Mouse (Mus musculus): ENCODE results near the gene Rhbdd1. TPM values are rescaled to one million over a fixed set of nuclear protein-coding genes. Genes with fewer than 3 reads are reported as not detected.

Gene Rhbdd1
- polyA plus RNA-seq, 1 experiment from 2014 or later, result 7.6 TPM

DNA sequence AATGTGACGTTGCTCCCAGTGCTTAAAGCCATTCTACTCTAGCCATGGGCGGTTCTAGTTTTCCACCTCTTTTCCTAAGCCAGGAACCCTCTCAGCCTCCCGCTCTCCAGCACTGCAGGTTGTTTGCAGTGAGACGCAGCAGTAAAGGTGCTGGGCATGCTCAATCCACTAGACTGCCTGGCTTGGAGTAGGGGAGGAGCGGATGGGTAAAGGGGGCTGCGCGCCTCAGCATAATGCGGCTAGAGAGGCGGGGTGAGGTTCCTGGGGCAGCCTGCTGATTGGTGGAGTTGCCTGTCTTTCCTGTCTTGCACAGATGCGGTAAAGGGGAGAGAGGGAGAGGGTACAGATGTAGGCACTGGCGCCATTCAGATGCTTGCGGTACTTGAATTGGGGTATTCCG, 23.5 kb upstream of the Rhbdd1 start:
- Histone ChIP-seq H3K27ac (peak overlapping the region; percentile 98; the same call in 1 of the 2 replicates), H3K9ac (no peak overlapping the region), H3K27me3 (0 out of 2 replicates have a peak, but pooled peaks cover 3% of the 10 kb centered on the region), H3K4me3 (peak overlapping the region; percentile 74), H3K36me3 (peaks cover 16% of the 10 kb centered on the region), H3K9me3 (no peaks in the 10 kb centered on the region), H3K4me1 (peaks cover 27% of the 10 kb centered on the region), H3K4me2 (replicated peaks) (peak overlapping the region; percentile 75)
- 0% methylated on average over 13 of the region's 13 CpGs for WGBS
- peak; percentile 13 for ATAC-seq (ENCODE audit: insufficient number of reproducible peaks, insufficient read depth, low FRiP score, low TSS enrichment)

DNA sequence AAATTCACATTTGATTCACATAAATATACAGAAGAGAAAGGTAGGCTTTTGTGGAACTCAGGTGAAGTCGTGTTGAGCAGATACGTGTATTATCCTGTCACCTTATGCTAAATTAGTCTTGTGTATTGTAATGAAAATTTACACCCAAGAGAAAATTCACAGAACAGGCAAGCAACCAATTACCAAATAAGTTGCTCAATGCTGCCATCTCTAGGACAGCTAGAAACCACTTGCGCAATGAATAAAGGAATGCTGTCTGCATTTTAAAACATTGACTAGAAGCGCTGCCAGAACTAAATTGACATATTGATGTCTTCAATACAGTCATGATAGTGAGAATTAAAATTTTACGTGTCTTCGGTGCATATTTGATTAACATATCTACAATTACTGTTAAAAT, 22.1 kb upstream of the Rhbdd1 start:
- Histone ChIP-seq H3K4me3 (no peak overlapping the region), H3K4me1 (peaks cover 16% of the 10 kb centered on the region), H3K27ac (no peak overlapping the region), H3K4me2 (replicated peaks) (no peak overlapping the region), H3K9me3 (no peaks in the 10 kb centered on the region), H3K36me3 (0 out of 2 replicates have a peak, but pooled peaks cover 3% of the 10 kb centered on the region), H3K9ac (no peak overlapping the region), H3K27me3 (0 out of 2 replicates have a peak, but pooled peaks cover 3% of the 10 kb centered on the region)
- ATAC-seq (ENCODE audit: insufficient number of reproducible peaks, insufficient read depth, low FRiP score, low TSS enrichment), result no peak
- 14% methylated on average over 6 of the region's 6 CpGs for WGBS

DNA sequence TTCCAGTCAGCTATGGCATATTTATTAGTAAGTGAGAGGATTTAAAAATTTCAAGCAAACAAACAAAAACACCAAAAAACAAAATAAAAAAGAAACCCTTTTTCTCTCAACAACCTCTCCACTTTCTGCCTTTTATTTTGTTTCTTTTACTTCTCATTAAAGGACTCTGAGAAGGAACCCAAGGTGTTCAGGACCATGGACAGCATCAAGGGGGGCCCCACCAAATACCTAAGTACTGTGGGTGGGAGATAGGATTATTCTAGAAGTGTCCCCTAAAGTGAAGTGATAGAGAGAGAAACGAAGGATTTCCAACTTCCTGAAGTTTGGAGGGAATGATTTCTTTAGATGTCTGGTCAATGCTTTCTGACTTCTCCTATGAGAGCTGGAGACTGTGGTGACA, 17.7 kb upstream of the Rhbdd1 start:
- no peaks in the 10 kb centered on the region for H3K36me3 ChIP-seq
- H3K4me2 ChIP-seq (replicated peaks), result no peak overlapping the region
- 24% methylated on average over 1 of the region's 1 CpGs for WGBS
- no peaks in the 10 kb centered on the region for H3K9me3 ChIP-seq
- H3K27me3 ChIP-seq, result 0 out of 2 replicates have a peak, but pooled peaks cover 3% of the 10 kb centered on the region
- no peak for ATAC-seq (ENCODE audit: insufficient number of reproducible peaks, insufficient read depth, low FRiP score, low TSS enrichment)
- H3K4me3 ChIP-seq, result no peak overlapping the region
- H3K27ac ChIP-seq, result no peak overlapping the region
- no peaks in the 10 kb centered on the region for H3K4me1 ChIP-seq
- H3K9ac ChIP-seq, result no peak overlapping the region

- no peak for ATAC-seq (ENCODE audit: insufficient number of reproducible peaks, insufficient read depth, low FRiP score, low TSS enrichment)
- 77% methylated on average over 3 of the region's 3 CpGs for WGBS
- Histone ChIP-seq H3K36me3 (no peaks in the 10 kb centered on the region), H3K4me3 (no peak overlapping the region), H3K9me3 (no peaks in the 10 kb centered on the region), H3K4me1 (no peaks in the 10 kb centered on the region), H3K27me3 (no peaks in the 10 kb centered on the region), H3K9ac (no peak overlapping the region), H3K4me2 (replicated peaks) (no peak overlapping the region), H3K27ac (no peak overlapping the region)
Observed at GRCm38 (mm10) chr1:82304483-82304882, 11.8 kb upstream of the Rhbdd1 start.

DNA sequence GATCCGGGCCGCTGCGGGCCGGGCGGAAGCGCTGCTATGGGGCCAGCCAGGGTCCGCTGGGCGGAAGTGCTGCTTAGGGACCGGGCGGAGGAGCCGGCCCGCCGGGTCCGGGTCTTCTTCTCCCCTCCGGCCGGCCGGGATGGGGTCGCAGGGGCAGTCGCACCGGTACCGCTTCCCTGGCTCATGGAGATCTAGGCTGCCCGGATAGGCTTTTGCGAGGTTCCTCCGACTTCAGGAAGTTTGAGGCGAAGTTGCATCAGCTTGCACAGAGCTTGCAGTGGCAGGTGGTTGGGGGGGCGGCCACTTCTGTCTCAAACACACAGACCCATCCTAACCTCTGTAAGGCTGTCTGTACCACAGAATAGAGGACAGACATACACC, 484 bp downstream of the Rhbdd1 start:
- peak overlapping the region; percentile 74 for H3K4me2 ChIP-seq (replicated peaks)
- peaks cover 16% of the 10 kb centered on the region for H3K4me1 ChIP-seq
- peak overlapping the region; percentile 92 for H3K9ac ChIP-seq
- 0% methylated on average over 23 of the region's 26 CpGs for WGBS
- peak overlapping the region; percentile 86 for H3K4me3 ChIP-seq
- H3K27ac ChIP-seq, result peak overlapping the region; percentile 98
- no peaks in the 10 kb centered on the region for H3K9me3 ChIP-seq
- no peaks in the 10 kb centered on the region for H3K27me3 ChIP-seq
- H3K36me3 ChIP-seq, result no peaks in the 10 kb centered on the region
- peak; percentile 65 for ATAC-seq (ENCODE audit: insufficient number of reproducible peaks, insufficient read depth, low FRiP score, low TSS enrichment)

GRCm38 (mm10) chr1:82320456-82320855, 4.2 kb downstream of the Rhbdd1 start:
- WGBS, result 64% methylated on average over 6 of the region's 6 CpGs
- Histone ChIP-seq H3K27me3 (no peaks in the 10 kb centered on the region), H3K36me3 (no peaks in the 10 kb centered on the region), H3K4me2 (replicated peaks) (no peak overlapping the region), H3K27ac (0 out of 2 replicates have a peak overlapping the region, but pooled peaks have one; percentile 9), H3K4me1 (peaks cover 16% of the 10 kb centered on the region), H3K4me3 (no peak overlapping the region), H3K9me3 (no peaks in the 10 kb centered on the region), H3K9ac (no peak overlapping the region)
- no peak for ATAC-seq (ENCODE audit: insufficient number of reproducible peaks, insufficient read depth, low FRiP score, low TSS enrichment)

- no peak overlapping the region for H3K4me3 ChIP-seq
- no peaks in the 10 kb centered on the region for H3K27me3 ChIP-seq
- peaks cover 16% of the 10 kb centered on the region for H3K4me1 ChIP-seq
- no peaks in the 10 kb centered on the region for H3K36me3 ChIP-seq
- no peaks in the 10 kb centered on the region for H3K9me3 ChIP-seq
- 82% methylated on average over 10 of the region's 10 CpGs for WGBS
- H3K4me2 ChIP-seq (replicated peaks), result no peak overlapping the region
- ATAC-seq (ENCODE audit: insufficient number of reproducible peaks, insufficient read depth, low FRiP score, low TSS enrichment), result no peak
- H3K27ac ChIP-seq, result 0 out of 2 replicates have a peak overlapping the region, but pooled peaks have one; percentile 9
- no peak overlapping the region for H3K9ac ChIP-seq
Observed at GRCm38 (mm10) chr1:82320864-82321263, 4.6 kb downstream of the Rhbdd1 start.

GRCm38 (mm10) chr1:82321441-82321840, 5.2 kb downstream of the Rhbdd1 start:
- Histone ChIP-seq H3K27ac (no peak overlapping the region), H3K9me3 (no peaks in the 10 kb centered on the region)
- 80% methylated on average over 1 of the region's 1 CpGs for WGBS

GRCm38 (mm10) chr1:82324131-82324785, 8.0 kb downstream of the Rhbdd1 start:
- WGBS, result 37% methylated on average over 4 of the region's 4 CpGs
- Histone ChIP-seq H3K36me3 (no peaks in the 10 kb centered on the region), H3K9me3 (no peaks in the 10 kb centered on the region), H3K4me2 (replicated peaks) (no peak overlapping the region), H3K4me3 (no peak overlapping the region), H3K9ac (no peak overlapping the region), H3K4me1 (peaks cover 11% of the 10 kb centered on the region; the same call in 1 of the 2 replicates), H3K27me3 (no peaks in the 10 kb centered on the region), H3K27ac (no peak overlapping the region)
- ATAC-seq (ENCODE audit: insufficient number of reproducible peaks, insufficient read depth, low FRiP score, low TSS enrichment), result no peak

More at GRCm38 (mm10) chr1:82321441-82321840, 5.2 kb downstream of the Rhbdd1 start:
- no peak overlapping the region for H3K4me3 ChIP-seq
- H3K4me1 ChIP-seq, result peaks cover 16% of the 10 kb centered on the region
- H3K4me2 ChIP-seq (replicated peaks), result no peak overlapping the region
- ATAC-seq (ENCODE audit: insufficient number of reproducible peaks, insufficient read depth, low FRiP score, low TSS enrichment), result no peak
- no peaks in the 10 kb centered on the region for H3K36me3 ChIP-seq
- H3K27me3 ChIP-seq, result no peaks in the 10 kb centered on the region
- H3K9ac ChIP-seq, result no peak overlapping the region

GRCm38 (mm10) chr1:82326120-82326519, 9.9 kb downstream of the Rhbdd1 start:
- peaks cover 3% of the 10 kb centered on the region; the same call in 1 of the 2 replicates for H3K4me1 ChIP-seq
- no peak overlapping the region for H3K9ac ChIP-seq
- no peak for ATAC-seq (ENCODE audit: insufficient number of reproducible peaks, insufficient read depth, low FRiP score, low TSS enrichment)
- no peaks in the 10 kb centered on the region for H3K9me3 ChIP-seq
- no peak overlapping the region for H3K4me3 ChIP-seq
- H3K4me2 ChIP-seq (replicated peaks), result no peak overlapping the region
- H3K27me3 ChIP-seq, result no peaks in the 10 kb centered on the region
- WGBS, result 88% methylated on average over 5 of the region's 5 CpGs
- H3K27ac ChIP-seq, result no peak overlapping the region
- H3K36me3 ChIP-seq, result no peaks in the 10 kb centered on the region

- no peak overlapping the region for H3K9ac ChIP-seq
- no peak overlapping the region for H3K27ac ChIP-seq
- no peaks in the 10 kb centered on the region for H3K9me3 ChIP-seq
- no peaks in the 10 kb centered on the region for H3K4me1 ChIP-seq
- H3K27me3 ChIP-seq, result no peaks in the 10 kb centered on the region
- WGBS, result 91% methylated on average over 7 of the region's 7 CpGs
- no peaks in the 10 kb centered on the region for H3K36me3 ChIP-seq
- no peak overlapping the region for H3K4me3 ChIP-seq
- no peak overlapping the region for H3K4me2 ChIP-seq (replicated peaks)
- no peak for ATAC-seq (ENCODE audit: insufficient number of reproducible peaks, insufficient read depth, low FRiP score, low TSS enrichment)
Observed at GRCm38 (mm10) chr1:82328033-82328775, 12.0 kb downstream of the Rhbdd1 start.
